Mouse (Mus musculus): ENCODE results near the gene 9530068E07Rik.

- TF ChIP-seq GATA1 (IDR thresholded peaks at IDR 0.05; ENCODE audit: low read length) (no peak), TAL1 (IDR thresholded peaks at IDR 0.05; ENCODE audit: low read length) (no peak)
These were observed 33.2 kb downstream of the 9530068E07Rik start for GRCm38 (mm10) chr11:52429440-52429839.

All from erythroblast, embryonic 14.5 days (primary cell).